ENCODE assay signal across 8 mouse cellular contexts in the genomic region with DNA sequence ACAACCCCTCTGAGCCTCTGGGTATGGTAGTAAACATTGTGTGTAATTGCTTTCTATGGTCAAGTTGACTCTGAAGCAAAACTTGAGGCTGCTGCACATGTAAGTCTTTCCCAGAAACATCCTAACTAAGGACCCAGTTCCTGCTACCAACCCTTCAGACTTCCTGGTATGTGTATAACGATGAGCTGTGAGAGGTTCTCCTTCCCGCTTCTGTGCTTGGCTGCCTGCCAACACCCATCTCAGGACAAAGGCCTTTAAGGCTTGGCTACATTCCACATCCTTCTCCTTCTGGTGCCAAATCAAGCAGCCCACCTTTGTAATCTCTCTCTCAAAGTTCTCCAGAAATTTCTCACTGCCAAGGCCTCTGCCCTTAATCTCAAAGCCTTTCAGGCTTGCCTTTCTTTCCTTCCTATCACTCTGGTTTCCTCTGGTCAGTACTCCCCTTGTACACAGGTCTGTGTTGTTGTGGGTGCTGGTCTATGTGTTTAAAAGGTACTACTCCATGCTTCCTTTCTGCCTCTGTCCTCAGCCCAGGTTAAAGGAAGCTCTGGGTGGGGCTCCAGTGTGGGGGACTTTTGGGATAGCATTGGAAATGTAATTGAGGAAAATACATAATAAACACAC.
DNase-seq lines count a peak whose midpoint lies in the region; TF ChIP-seq lines count a peak whose summit lies in the region.

No protein-coding gene starts in this region.

- H3K4me1 ChIP-seq in kidney, adult 2 months (ENCODE audit: control insufficient read depth, insufficient read depth, low read length) = no peaks in the 10 kb centered on the region

- intact Hi-C loops in gastrocnemius, adult 2 months (cut with DNase I) = no loop called here

- no peak overlapping the region for H3K4me3 ChIP-seq in kidney, adult 2 months (ENCODE audit: insufficient read depth, low read depth, low read length)
- H3K4me3 ChIP-seq in gastrocnemius, adult 2 months = no peak overlapping the region

- WGBS in kidney, adult 2 months = 5% methylated on average over 2 of the region's 2 CpGs

- TF ChIP-seq CTCF in kidney, adult 2 months (conservative IDR thresholded peaks at IDR 0.05; ENCODE audit: insufficient read depth, insufficient read length, low read depth, low read length) = no peak
- no peak for TF ChIP-seq CTCF in gastrocnemius, adult 2 months (IDR thresholded peaks at IDR 0.05)

- no peaks in the 10 kb centered on the region for H3K36me3 ChIP-seq in kidney, adult 2 months (ENCODE audit: control insufficient read depth, insufficient read depth, low read length)

- no peak for TF ChIP-seq POLR2A in kidney, adult 2 months (IDR thresholded peaks at IDR 0.05; ENCODE audit: low read depth, low read length)

- no peaks in the 10 kb centered on the region; the same call in 1 of the 2 replicates for H3K27me3 ChIP-seq in kidney, adult 2 months (replicated peaks; ENCODE audit: control insufficient read depth, insufficient read depth, low read length)

- H3K27ac ChIP-seq in kidney, adult 2 months (ENCODE audit: insufficient read depth, low read depth, low read length) = no peak overlapping the region
- no peak overlapping the region for H3K27ac ChIP-seq in gastrocnemius, adult 2 months

- peak; percentile 8 for DNase-seq in kidney, adult 2 months
- no peak for DNase-seq in kidney, adult 11 months
- peak; percentile 27 for DNase-seq in cerebellum, adult 11-12 months
- DNase-seq in heart, postnatal 4 days = peak; percentile 46
- peak; percentile 28 for DNase-seq in lung, postnatal 36 days
- DNase-seq in thymus, postnatal 36 days = no peak
- no peak for DNase-seq in frontal cortex, postnatal 10 days (ENCODE audit: low spot score in 2 of 2)
- DNase-seq in gastrocnemius, adult 2 months = no peak

Comparison
In these comparisons a context has a peak if more than half of its experiments do, and no peak if none do; other contexts are left out.
1. DNase-seq: peak in kidney, adult 2 months (single experiment), cerebellum, adult 11-12 months (single experiment), heart, postnatal 4 days (single experiment) and lung, postnatal 36 days (single experiment); none in kidney, adult 11 months (single experiment), thymus, postnatal 36 days (0 of 2), frontal cortex, postnatal 10 days (0 of 2) and gastrocnemius, adult 2 months (single experiment).